Mouse (Mus musculus): ENCODE results near the gene Phf23.
"Not testable (repeated sequence)": the region's sequence is repeated elsewhere in the genome, so short reads cannot be mapped to it uniquely, and the experiment has no call there.

- TF ChIP-seq CTCF (IDR thresholded peaks at IDR 0.05; ENCODE audit: borderline replicate concordance, insufficient read depth, low read depth, low read length); POLR2A (IDR thresholded peaks at IDR 0.05; ENCODE audit: borderline replicate concordance, insufficient read depth, low read length): not testable (repeated sequence)
These were observed 40.0 kb upstream of the Phf23 start for GRCm38 (mm10) chr11:69955618-69956017.
